Mouse (Mus musculus) C2C12 (cell line): ENCODE results near the gene Fnip1. TPM values are rescaled to one million over a fixed set of nuclear protein-coding genes. Genes with fewer than 3 reads are reported as not detected.

ENCODE experiments used
- H3K27me3 ChIP-seq: one replicate; pipeline ENCODE4 v1.6.1; 2011; ENCODE audit not compliant: control insufficient read depth, insufficient read depth, insufficient read length
- H3K36me3 ChIP-seq: one replicate; pipeline ENCODE4 v1.6.1; 2011; ENCODE audit not compliant: control insufficient read depth, insufficient read depth
- H3K4me3 ChIP-seq: one replicate; pipeline ENCODE4 v1.5.1; 2011; ENCODE audit warnings: mild to moderate bottlenecking, control low read depth; ENCODE audit not compliant: poor library complexity, insufficient read depth, severe bottlenecking
- H3K79me2 ChIP-seq: one replicate; pipeline ENCODE4 v1.6.1; 2011; ENCODE audit not compliant: control insufficient read depth, insufficient read depth
- H3K79me3 ChIP-seq: one replicate; pipeline ENCODE4 v1.6.1; 2011; ENCODE audit warnings: low read depth, control low read depth
- H3ac ChIP-seq: one replicate; pipeline ENCODE3; 2011; ENCODE audit warnings: low read depth; ENCODE audit not compliant: control insufficient read depth, insufficient read length
- CEBPB ChIP-seq: IDR thresholded peaks from one replicate; pipeline ENCODE4 v1.6.1; 2011; ENCODE audit warnings: low read depth, mild to moderate bottlenecking, control low read depth, moderate library complexity
- CTCF ChIP-seq: IDR thresholded peaks from one replicate; pipeline ENCODE4 v1.5.1; 2011; ENCODE audit not compliant: control insufficient read depth, insufficient read depth, insufficient read length
- FOSL1 ChIP-seq: IDR thresholded peaks from one replicate; pipeline ENCODE4 v1.8.0; 2011; ENCODE audit warnings: mild to moderate bottlenecking, low read length; ENCODE audit not compliant: poor library complexity, insufficient read depth, severe bottlenecking
- MAX ChIP-seq: IDR thresholded peaks from one replicate; pipeline ENCODE4 v1.6.1; 2011; ENCODE audit warnings: mild to moderate bottlenecking, control low read depth
- MYOD1 ChIP-seq: IDR thresholded peaks from one replicate; pipeline ENCODE4 v1.6.1; 2011; ENCODE audit warnings: low read depth; ENCODE audit not compliant: control insufficient read depth, insufficient read length
- MYOG ChIP-seq: IDR thresholded peaks from one replicate; pipeline ENCODE4 v1.6.1; 2011; ENCODE audit not compliant: control insufficient read depth, insufficient read length; ENCODE audit errors: extremely low read depth
- USF1 ChIP-seq: IDR thresholded peaks from one replicate; pipeline ENCODE4 v1.6.1; 2011; ENCODE audit warnings: low read depth, mild to moderate bottlenecking, control low read depth, moderate library complexity
- polyA plus RNA-seq: library from polyadenylated mRNA; unstranded; fragments of >200 nt; fragmentation: generic; extraction: Trizol; gene quantifications from one replicate; pipeline ENCODE4 v1.2.1, GENCODE M21; 2012; ENCODE audit warnings: missing spikeins

Fnip1 gene
- polyA plus RNA-seq, 1 experiment = 2.6 TPM

DNA sequence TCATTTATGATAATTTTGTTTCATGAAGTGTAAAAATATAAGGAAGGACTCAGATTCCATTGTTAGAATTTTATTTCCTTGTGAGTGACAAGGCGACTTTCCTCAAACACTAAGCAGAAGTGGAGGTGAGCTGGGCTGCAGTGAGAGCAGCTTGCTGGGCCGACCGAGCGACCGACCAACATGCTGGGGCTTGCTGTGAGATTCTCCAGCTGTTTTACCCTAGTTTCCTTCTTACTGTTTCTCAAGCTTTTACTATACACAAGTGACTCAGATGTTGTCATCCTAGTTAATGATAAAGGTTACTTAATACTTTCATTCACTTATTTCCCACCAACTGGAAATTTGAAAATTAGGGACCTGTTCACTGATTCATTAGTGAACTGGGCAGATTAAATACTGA lies 61.8 kb downstream of the Fnip1 start:
- Histone ChIP-seq H3K4me3 (no peak overlapping the region), H3K36me3 (peaks cover 67% of the 10 kb centered on the region), H3K79me2 (no peaks in the 10 kb centered on the region), H3K79me3 (no peaks in the 10 kb centered on the region), H3ac (no peak overlapping the region), H3K27me3 (no peaks in the 10 kb centered on the region)
- TF ChIP-seq MYOD1 (no peak), MYOG (no peak), USF1 (no peak), CEBPB (no peak), CTCF (no peak), FOSL1 (no peak), MAX (no peak)

DNA sequence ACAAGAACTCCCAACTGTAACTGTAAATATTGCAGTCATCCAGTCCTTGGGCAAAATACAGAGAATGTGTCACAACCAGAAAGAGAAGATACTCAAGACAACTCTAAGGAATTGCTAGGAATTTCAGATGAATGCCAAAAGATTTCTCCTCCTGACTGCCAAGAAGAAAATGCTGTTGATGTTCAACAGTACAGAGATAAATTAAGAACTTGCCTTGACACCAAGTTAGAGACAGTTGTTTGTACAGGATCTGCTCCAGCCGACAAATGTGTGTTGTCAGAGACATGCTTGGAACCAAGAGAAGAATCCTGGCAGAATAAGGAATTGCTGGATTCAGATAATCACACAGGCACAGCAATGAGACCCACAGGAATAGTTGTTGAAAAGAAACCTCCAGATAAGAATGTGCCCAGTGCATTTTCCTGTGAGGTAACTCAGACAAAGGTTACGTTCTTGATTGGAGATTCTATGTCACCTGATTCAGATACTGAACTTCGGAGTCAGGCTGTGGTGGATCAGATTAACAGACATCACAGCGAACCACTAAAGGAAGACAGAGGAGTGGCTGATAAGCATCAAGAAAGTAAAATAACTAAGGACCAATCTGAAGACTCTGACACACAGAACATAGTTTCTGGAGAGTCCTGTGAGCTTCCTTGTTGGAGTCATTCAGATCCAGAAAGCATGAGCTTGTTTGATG lies 64.7 kb downstream of the Fnip1 start:
- TF ChIP-seq MYOG (no peak), CEBPB (no peak), USF1 (no peak), MAX (no peak), MYOD1 (no peak), FOSL1 (no peak), CTCF (no peak)
- Histone ChIP-seq H3K4me3 (no peak overlapping the region), H3K79me2 (no peaks in the 10 kb centered on the region), H3K36me3 (peaks cover 70% of the 10 kb centered on the region), H3K27me3 (no peaks in the 10 kb centered on the region), H3ac (no peak overlapping the region), H3K79me3 (no peaks in the 10 kb centered on the region)

DNA sequence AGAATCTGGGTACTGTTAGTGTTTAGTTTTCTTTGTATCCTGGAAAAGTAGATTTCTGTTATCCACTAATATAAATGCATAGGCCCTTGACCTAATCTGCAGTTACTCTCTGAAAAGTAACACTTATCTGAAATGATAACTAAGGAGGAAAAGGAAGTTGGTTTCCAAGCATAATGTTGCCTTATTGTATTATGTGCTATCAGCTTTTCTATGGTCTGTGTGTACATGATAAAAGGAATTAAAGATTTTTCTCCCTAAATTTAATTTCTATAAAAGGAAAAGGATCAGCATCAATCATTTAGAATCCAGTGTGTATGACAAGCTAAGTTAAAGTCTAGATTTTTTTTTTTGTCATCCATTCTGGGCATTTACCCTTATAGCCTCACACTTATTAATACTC lies 75.6 kb downstream of the Fnip1 start:
- Histone ChIP-seq H3K4me3 (no peak overlapping the region), H3K27me3 (no peaks in the 10 kb centered on the region), H3K79me3 (no peaks in the 10 kb centered on the region), H3ac (no peak overlapping the region), H3K79me2 (no peaks in the 10 kb centered on the region), H3K36me3 (peaks cover 51% of the 10 kb centered on the region)
- TF ChIP-seq CEBPB (no peak), CTCF (no peak), USF1 (no peak)

DNA sequence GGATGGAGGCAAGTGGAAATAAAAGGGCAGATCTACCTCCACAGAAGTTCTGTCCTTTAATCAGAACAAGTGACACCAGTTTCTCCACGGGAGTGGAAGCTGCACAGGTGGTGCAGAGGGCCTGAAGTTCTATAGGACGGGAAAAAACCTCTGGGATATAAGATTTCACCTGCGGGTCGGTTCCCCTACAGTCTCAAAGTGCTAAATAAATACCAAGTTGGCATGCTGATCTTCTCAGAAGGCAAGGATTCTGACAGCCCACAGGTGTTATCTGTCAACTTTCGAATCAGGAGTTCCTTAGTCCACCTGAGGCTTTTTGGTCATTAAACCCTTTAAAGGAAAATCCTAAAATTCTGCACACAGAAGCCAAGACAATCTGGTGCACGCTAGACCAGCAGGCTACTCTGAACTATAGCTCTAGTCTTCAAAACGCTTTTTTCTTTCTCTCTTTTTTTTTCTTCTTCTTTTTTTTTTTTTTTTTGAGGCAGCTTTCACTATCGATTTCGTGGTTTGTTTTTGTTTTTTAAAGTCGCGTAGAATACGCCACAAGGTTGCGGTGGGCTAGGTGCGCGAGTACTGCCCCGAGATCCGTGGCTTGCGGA lies 84.0 kb downstream of the Fnip1 start:
- TF ChIP-seq CTCF = no peak
- no peak for TF ChIP-seq MYOD1
- TF ChIP-seq MYOG = no peak
- no peak for TF ChIP-seq MAX
- no peak for TF ChIP-seq USF1
- TF ChIP-seq CEBPB = no peak
- no peak for TF ChIP-seq FOSL1
- Histone ChIP-seq H3K79me2 (peaks cover 44% of the 10 kb centered on the region), H3K27me3 (no peaks in the 10 kb centered on the region), H3ac (peak overlapping the region; percentile 86), H3K36me3 (no peaks in the 10 kb centered on the region), H3K79me3 (peaks cover 40% of the 10 kb centered on the region), H3K4me3 (peak overlapping the region; percentile 94)

DNA sequence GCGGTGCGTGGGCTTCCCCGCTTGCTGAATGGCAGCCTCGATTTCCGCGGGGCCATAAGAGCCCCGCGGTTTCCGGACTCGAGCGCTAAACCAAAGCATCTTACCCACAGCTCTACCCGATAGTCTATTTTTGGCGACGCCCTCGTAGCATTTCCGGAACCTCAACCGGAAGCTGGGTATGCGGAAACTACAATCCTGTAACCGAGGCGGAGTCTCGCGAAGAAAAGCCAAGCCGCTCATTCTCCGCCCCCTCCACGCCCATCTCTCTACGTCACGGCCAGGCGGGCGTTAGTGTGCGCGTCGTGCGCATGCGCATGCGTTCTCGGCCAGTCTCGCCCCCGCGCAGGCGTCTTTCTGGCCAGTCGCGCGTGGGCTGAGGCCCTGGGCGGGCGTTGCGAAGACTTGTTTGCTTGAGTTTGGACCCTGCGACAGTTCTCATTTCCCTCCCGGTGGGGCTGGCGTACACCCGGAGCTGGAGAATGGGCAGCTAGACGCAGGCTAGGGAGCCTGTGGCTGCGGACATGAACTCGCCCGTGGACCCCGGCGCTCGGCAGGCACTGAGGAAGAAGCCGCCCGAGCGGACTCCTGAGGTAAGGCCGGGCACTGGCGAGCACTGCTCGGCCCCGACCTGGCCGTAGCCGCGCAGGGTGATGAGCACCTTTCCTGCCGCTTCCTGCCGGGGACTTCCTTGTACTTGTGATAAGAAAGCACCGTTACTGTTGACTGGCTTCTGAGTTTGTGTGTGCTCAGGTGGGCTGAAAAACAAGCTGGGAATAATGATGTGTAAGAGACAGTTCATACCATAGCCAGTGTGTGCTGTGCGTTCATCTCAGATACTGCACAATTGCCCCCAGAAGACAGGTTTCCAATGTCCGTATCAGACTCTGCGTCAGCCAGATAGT lies 84.8 kb downstream of the Fnip1 start, which contains the start of gene Rapgef6:
TSS of gene Rapgef6 (plus strand) at position 319 of the 902 bp plus-strand sequence.
- Histone ChIP-seq H3K4me3 (peak within 1 kb of the TSS; percentile 94), H3K36me3 (no peaks in the 10 kb centered on the region)

DNA sequence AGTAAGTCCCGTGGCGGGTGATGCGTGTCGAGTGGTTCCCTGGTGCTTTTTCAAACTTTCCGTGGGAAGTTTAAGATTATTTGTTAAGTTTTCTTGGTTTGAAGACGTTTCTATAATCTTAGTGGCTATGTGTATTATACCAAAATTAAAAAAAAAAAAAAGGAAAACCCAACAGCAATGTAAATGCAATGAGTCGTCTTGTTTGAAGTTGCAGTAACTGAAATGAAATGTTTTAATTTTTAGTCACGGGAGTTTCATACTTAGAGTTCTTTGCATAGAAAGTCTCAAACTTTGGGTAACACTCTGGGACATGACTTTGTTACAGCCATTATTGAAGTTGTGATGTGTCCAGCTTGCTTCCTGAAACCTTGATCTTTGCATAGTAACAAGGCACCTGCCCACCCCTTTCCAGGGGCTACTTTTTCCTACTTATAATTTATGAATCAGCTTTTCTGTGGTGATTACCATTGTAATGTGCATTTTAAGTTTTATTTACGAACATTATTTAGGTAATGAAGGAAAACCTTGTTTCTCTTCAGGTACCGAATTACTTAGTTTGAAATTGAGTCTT lies 85.5 kb downstream of the Fnip1 start:
- Histone ChIP-seq H3K36me3 (no peaks in the 10 kb centered on the region), H3K4me3 (peak overlapping the region; percentile 94), H3K79me2 (peaks cover 59% of the 10 kb centered on the region), H3ac (peak overlapping the region; percentile 77), H3K79me3 (peaks cover 52% of the 10 kb centered on the region), H3K27me3 (no peaks in the 10 kb centered on the region)
- TF ChIP-seq MAX (no peak), CEBPB (no peak)

More for the DNA sequence above, 84.8 kb downstream of the Fnip1 start, which contains the start of gene Rapgef6:
- H3K79me2 ChIP-seq = peaks cover 51% of the 10 kb centered on the region
- no peaks in the 10 kb centered on the region for H3K27me3 ChIP-seq
- no peak for TF ChIP-seq USF1
- peak; percentile 82 for TF ChIP-seq MAX
- peaks cover 46% of the 10 kb centered on the region for H3K79me3 ChIP-seq
- H3ac ChIP-seq = peak within 1 kb of the TSS; percentile 86
